Mouse (Mus musculus) erythroblast, embryonic 14.5 days (primary cell): Measurements from ENCODE around the gene Ccdc162.

Experiments used
- GATA1 ChIP-seq: IDR thresholded peaks from 2 replicates; pipeline ENCODE4 v1.6.1; 2012; ENCODE audit warnings: low read length, inconsistent platforms, mixed read lengths
- TAL1 ChIP-seq: IDR thresholded peaks from 3 replicates; pipeline ENCODE4 v1.6.1; 2012; ENCODE audit warnings: low read length, inconsistent platforms, mixed read lengths

DNA sequence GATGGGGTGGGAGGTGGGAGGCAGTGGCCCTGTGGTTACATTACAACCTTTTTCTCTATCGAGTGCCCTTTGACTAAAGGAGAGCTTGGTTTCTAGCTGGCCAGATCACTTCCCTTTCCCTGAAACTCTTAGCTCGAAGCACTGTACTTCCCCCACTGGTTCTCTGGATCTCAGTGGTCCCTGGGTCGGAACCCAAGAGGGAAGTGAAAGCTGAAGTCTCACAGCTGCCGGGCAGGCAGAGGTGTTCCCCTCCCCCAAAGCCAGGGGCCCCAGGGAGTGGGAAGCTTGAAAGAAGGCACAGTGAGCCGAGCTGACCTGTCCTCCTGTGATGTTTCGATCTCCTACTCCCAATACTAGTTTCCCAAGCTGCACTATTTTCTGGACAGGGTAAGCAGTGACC is 143.2 kb downstream of the Ccdc162 start:
- TF ChIP-seq GATA1 (no peak), TAL1 (no peak)
